Mouse (Mus musculus) lung, adult 2 months (tissue): ENCODE measurements at regions not wholly inside any gene's neighbourhood (a gene's known extent, or its start where the extent isn't known, plus 50 kb on each side); places are given as distances from the start of the nearest gene placed in this dataset.

Experiments used
- CTCF ChIP-seq: fragments of 200-500 bp; IDR thresholded peaks from 2 replicates; pipeline ENCODE4 v1.5.1; 2011; ENCODE audit warnings: mild to moderate bottlenecking, low read length, control low read depth; ENCODE audit not compliant: insufficient read depth
- POLR2A ChIP-seq: fragments of 200-500 bp; IDR thresholded peaks from 2 replicates; pipeline ENCODE4 v1.6.1; 2011; ENCODE audit warnings: low read depth, mild to moderate bottlenecking, control low read depth, low read length, borderline replicate concordance; ENCODE audit errors: extremely low read depth

GRCm38 (mm10) chr12:26187091-26187862, 227.8 kb downstream of the Rnf144a start:
- no peak for TF ChIP-seq POLR2A
- TF ChIP-seq CTCF = no peak
